14 mouse cellular contexts compared by ENCODE assay signal in genomic region chr10:42696361-42696760, GRCm38 (mm10).
A peak's percentile ranks its signal among the peaks of the same experiment; 100 is the strongest.
DNase-seq lines count a peak whose midpoint lies in the region; ATAC-seq lines count a peak whose summit lies in the region.
"Had no signal": no experiment of that assay in that cellular context is flagged by ENCODE, and none has a peak within 500 bp of the region (broad histone marks: within the 10 kb centered on the region; RNA-seq: fewer than 3 reads in every experiment).

No protein-coding gene starts in this region.

- no peak overlapping the region for H3K4me3 ChIP-seq in kidney, embryonic 14.5 days (ENCODE audit: low read length)
- H3K4me3 ChIP-seq: erythroblast, embryonic 14.5 days; limb, embryonic 12.5 days; lung, embryonic 15.5 days; midbrain, embryonic 10.5 days; stomach, embryonic 15.5 days had no signal

- no peaks in the 10 kb centered on the region for H3K27me3 ChIP-seq in kidney, embryonic 14.5 days (ENCODE audit: control insufficient read depth, insufficient read depth, low read length)
- H3K27me3 ChIP-seq: limb, embryonic 12.5 days; lung, embryonic 15.5 days; stomach, embryonic 15.5 days had no signal

- no peak; the same call in 1 of the 2 replicates for ATAC-seq in kidney, embryonic 14.5 days (ENCODE audit: low FRiP score, low TSS enrichment)
- ATAC-seq: hindbrain, embryonic 16.5 days; midbrain, embryonic 16.5 days had no signal

- H3K4me1 ChIP-seq in kidney, embryonic 14.5 days (ENCODE audit: control insufficient read depth, insufficient read depth, low read length): 0 out of 2 replicates have a peak, but pooled peaks cover 5% of the 10 kb centered on the region
- H3K4me1 ChIP-seq: lung, embryonic 15.5 days; stomach, embryonic 15.5 days had no signal

- 63% methylated on average over 13 of the region's 13 CpGs for WGBS in kidney, embryonic 14.5 days

- H3K9me3 ChIP-seq in kidney, embryonic 14.5 days (ENCODE audit: control insufficient read depth, low read length): no peaks in the 10 kb centered on the region
- H3K9me3 ChIP-seq: limb, embryonic 12.5 days; lung, embryonic 15.5 days; midbrain, embryonic 10.5 days; stomach, embryonic 15.5 days had no signal

- H3K36me3 ChIP-seq in kidney, embryonic 14.5 days (ENCODE audit: control insufficient read depth, insufficient read depth, low read length): no peaks in the 10 kb centered on the region
- H3K36me3 ChIP-seq: limb, embryonic 12.5 days; lung, embryonic 15.5 days; stomach, embryonic 15.5 days had no signal

- 0 out of 2 replicates have a peak overlapping the region, but pooled peaks have one; percentile 2 for H3K4me2 ChIP-seq in kidney, embryonic 14.5 days (replicated peaks; ENCODE audit: low read depth, low read length)
- H3K4me2 ChIP-seq: limb, embryonic 12.5 days; lung, embryonic 15.5 days; stomach, embryonic 15.5 days had no signal

- no peak overlapping the region for H3K9ac ChIP-seq in kidney, embryonic 14.5 days (ENCODE audit: low read depth, low read length)
- H3K9ac ChIP-seq: forebrain, postnatal 0 days; limb, embryonic 12.5 days; lung, embryonic 15.5 days; stomach, embryonic 15.5 days had no signal

- peak; percentile 59 for DNase-seq in kidney, adult 18-20 months
- peak; percentile 75 for DNase-seq in kidney, postnatal 14 days
- no peak for DNase-seq in adrenal gland, adult 18-20 months (ENCODE audit: low spot score in 2 of 2)
- DNase-seq in cerebellum, postnatal 14 days: no peak
- no peak for DNase-seq in frontal cortex, postnatal 10 days (ENCODE audit: low spot score in 2 of 2)

- H3K27ac ChIP-seq in kidney, embryonic 14.5 days (ENCODE audit: low read depth, low read length): no peak overlapping the region
- H3K27ac ChIP-seq: limb, embryonic 12.5 days; lung, embryonic 15.5 days; midbrain, embryonic 10.5 days; stomach, embryonic 15.5 days had no signal

Comparison
In these comparisons a context has a peak if more than half of its experiments do, and no peak if none do; other contexts are left out.
1. DNase-seq: peak in kidney, adult 18-20 months (single experiment) and kidney, postnatal 14 days (single experiment); none in adrenal gland, adult 18-20 months (0 of 2), cerebellum, postnatal 14 days (0 of 2) and frontal cortex, postnatal 10 days (0 of 2).